Mouse (Mus musculus) cerebellum, postnatal 10 days (tissue): ENCODE results near the gene Akap1.
A peak's percentile ranks its signal among the peaks of the same experiment; 100 is the strongest.

Experiments used
- DNase-seq, 2 experiments: peaks; one replicate each; pipeline ENCODE4 v3.0.0; 2021; ENCODE audit warnings: mixed read lengths in 2 of 2

The Akap1 gene

DNA sequence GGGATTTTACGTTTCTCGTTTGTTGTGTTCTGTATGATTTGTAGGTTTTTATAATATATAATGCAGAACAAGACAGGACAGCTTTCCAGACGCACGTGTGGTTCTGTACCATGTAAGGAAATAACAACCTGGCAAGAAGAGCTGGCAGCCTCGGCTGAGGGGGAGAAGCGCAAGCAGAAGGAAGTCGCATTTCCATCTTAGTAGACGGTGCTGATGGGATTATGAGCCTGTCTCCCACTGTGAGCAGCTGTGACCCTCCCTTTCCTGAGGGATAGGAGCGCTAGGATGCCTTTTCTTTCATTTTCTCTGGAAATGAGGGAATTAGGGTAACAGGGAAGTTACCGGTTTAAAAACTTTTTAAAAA, 9.3 kb upstream of the Akap1 start:
- DNase-seq, result peak; percentile 61 to 71

DNA sequence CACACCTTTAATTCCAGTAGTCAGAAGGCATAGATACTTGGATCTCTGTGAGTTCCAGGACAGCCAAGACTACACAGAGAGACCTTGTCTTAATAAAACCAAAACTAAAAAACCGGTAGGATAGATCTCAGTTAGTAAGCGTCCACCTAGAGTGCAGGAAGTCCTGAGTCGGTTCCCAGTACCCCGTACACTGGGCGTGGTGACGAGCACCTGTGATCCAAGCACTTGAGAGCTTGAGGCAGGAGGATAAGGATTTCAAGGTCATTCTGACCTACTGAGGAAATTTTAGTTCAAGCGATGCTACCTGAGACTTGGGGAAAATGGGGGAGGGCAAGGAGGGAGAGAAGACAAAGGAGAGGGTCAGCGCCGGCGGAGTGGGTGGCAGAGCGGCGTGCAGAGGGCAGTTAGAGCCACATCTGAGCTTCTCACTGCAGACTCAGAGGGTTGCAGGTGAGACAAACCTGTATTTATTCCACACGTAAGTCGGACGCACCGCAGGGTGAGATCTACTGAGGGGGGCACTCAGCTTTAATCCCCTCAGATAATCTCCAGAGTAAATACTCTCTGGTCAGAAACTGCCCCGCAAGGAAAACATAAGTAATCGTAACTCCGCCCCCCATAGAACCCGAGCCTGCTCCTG, 8.8 kb upstream of the Akap1 start:
- DNase-seq, result no peak

DNA sequence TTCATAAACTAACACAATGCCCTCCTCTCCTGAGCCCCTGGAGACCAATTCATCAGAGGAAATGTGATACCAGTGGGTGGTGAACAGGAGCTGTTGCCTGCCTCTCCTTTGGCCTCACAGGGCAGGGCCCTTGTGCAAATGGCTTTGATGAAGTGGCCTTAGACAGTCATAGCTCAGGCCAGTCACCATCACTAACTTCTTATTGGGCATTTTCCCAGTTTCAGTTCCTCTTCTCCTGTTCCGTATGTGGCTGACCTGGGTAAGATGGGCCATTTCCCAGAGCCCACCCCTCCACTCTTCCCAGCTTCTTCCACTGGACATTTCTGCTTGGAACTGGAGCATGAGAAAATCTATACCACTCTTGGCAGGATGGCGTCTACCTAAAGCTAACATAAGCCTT, 5.1 kb upstream of the Akap1 start:
- no peak for DNase-seq

DNA sequence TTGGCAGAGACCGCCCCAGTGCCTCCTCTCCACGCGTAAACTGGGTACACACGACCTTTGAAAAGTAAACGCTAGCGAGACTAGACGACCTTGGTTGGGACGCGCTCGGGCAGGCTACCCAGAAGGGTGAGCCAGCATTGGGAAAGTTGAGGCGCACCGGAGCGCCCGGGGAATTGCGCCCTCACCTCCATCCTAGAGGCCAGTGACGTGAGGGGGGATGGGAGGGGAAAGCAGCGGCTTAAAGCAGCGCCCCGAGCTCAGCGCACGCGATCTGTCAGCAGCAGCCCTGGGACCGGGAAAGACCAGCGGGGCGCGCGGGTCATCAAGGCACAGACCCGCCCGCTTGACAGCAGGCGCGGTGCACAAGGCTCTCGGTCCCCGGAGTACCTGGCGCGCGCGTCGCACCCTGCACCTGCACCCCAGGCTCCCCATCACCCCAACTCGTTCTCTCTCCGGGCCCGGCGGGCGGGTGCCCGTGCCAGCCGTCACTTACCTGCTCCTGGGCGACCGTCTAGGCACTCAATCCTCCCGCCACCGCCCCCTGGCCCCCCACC, 405 bp downstream of the Akap1 start:
- DNase-seq, result peak; percentile 75

DNA sequence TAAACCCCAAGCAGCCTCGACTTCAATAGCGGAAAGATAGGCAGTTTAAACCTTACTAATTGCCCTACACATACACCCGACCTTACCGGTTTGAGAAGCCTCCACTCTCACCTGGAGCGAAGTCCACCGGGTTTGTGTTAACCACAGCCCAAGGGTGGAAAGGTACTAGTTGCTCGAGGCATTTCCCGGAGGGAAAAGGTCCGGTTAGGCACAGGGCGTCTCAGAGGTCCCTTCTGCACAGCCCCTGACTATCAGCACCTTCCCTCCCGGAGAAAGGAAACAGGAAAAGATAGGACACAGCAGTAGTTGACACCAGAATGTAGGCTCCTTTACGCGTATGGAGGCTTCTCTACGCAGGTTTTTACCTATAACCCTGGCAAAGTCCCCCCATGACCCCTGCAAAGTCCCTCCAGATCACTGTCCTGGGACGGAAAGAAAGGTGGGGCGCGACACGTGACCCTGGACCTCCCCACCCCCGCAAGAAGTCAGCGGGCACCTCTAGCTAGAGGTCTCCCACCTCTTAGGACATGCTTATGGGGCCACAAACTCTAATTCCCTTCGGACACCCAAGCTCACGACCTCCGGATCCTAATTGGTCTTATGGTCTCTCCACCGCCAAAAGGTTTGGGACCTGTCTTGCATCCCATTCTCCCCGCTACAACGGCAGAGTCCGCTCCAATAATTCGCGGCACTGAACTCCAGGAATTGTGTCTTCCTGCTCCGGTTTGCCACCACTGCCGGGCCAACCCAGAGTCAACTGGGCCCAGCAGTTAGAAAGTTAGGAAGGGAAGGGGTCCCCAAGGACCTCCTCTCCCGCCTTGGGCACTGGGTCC, 1.1 kb downstream of the Akap1 start:
- peak in 1 of 2 experiments; percentile 26 for DNase-seq

DNA sequence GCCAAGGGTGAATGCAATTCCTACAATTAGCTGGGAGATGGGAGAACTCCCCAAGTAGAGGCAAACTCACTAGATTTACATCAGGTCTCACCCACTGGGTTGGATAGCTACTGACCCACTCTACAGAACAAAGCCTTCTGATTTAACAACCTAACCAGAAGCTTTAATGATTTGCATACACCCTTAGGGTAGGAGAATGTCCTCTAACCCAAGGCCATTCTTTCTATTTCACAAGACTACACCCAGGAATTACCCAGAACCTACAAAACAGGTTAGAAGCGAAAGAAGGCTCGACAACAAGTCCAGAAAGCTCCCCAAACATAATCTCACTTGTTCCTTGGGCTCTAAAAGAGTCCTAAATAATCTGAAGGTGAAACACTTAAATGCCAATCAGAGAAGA, 2.0 kb downstream of the Akap1 start:
- DNase-seq, result no peak

DNA sequence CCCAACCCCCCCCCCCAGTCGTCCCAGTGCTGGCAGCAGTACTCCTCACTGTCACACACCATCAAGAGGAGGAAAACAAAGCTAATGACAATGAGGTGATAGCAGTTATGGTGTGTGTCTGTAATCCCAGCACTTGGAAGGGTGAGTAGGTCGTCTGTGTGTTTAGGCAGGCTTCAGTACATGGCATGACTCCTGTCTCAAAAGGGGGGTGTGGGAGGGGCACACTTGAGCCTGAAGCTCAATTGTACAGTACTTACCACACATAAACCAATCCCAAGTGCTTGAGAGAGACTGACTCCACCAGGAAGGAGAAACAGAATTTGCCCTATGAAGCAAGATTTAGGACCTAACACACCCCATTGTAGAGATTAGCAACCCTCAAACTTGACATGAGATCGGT, 3.3 kb downstream of the Akap1 start:
- no peak for DNase-seq

DNA sequence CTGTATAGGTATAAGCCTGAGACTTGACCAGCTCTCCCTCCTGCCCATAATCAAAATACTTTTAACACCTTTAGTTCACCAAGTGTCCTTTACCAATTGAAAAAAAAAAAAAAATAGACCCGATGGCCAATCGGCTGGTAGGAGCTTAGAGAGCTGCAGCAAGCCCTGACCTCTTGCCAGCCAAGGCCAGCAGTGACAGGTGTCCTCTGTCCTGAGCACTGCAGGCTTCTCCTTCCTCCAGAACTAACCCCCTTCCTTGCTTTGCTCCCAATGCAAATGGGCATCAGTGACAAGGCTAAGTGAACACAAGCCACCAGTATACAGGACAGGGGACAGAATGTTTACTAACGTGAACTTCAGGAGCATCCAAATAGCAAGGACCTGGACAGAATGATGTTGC, 3.7 kb downstream of the Akap1 start:
- DNase-seq, result peak in 1 of 2 experiments; percentile 49

DNA sequence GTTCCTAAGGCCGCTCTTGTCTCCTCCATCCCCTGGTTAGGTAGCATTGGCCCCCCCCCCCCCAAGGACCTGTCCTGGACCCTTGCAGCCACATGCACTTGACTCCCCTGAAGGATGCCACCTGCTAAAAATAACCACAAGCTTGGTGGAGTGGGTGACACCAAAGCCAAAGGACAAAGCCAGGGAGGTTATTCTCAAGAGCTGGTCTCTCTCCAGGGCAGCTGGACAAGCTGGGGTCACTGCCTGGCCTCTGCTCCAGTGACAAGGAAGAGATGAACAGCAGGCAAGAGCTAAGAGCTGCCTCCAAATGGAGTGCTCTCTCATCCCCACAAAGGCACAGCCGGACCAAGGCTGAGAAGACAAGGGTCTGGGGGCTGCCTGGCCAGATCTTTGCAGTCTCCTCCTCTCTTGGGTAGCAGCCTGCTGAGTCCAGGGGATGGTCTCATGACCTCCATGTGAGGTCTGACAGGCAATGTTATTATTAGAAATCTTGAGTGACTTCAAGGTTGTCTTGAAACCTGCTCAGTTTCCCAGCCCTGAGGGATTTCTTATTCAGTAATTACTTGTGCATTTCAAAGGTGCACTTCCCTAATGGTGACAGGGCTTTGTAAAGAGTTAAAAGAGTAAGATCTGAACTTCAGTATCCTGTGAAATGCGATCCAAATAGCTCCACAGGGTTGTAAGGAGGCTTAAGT, 6.9 kb downstream of the Akap1 start:
- DNase-seq, result no peak

DNA sequence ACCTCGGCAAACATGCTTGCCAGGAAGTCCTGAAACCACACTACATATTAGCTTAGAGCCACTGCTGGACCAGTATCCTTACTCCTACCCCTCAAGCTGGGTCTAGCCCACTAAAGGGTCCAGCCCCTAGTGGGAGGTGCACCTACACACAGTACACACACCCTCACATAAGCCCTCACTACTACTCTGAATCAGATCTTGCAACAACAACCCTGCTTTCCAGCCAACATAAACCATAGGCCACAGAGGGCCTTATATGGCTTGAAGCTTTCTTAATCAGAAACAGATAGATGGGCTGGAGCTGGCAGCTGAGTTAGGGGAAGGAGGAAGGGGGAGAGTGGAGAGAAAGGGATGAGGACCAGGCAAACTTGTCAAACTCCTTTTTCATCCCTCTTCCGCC, 8.0 kb downstream of the Akap1 start:
- no peak for DNase-seq

DNA sequence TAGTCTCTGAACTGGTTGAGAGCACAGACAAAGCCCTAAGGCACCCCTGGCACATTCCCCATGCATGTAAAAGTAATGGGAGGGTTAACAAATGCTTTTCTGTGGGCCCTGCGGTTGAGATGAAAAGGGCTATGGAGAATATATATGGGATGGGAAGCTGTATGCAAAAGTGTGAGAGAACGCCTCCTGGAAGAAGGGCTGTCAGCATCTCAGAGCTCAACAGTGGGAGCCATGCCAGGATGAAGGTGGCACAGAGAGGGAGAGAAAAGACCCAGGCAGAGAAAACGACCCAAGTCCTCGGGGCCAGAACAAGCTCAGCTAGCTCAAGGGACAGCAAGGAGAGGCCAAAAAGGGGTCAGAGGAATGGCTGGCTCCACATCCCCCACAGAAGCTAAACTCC, 8.6 kb downstream of the Akap1 start:
- peak; percentile 48 to 49 for DNase-seq

DNA sequence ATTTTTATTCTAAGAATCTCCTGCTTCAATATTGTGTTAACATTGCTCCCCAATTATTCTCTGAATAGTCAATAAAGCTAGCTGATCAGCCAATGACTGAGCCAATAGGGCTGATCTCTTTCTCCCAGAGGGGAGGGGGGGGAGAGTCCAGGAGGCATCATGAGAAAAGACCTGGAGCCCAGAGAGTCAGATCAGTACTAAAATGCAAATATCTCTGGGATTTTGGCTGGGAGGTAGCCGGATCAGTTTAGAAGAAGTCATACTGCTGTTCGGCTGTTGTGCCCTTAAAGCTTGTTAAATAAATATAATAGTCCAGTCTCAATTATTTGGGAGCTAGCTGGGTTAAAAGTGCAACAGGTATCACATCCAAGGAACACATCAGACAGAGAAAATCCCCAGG, 10.8 kb downstream of the Akap1 start:
- DNase-seq, result no peak

DNA sequence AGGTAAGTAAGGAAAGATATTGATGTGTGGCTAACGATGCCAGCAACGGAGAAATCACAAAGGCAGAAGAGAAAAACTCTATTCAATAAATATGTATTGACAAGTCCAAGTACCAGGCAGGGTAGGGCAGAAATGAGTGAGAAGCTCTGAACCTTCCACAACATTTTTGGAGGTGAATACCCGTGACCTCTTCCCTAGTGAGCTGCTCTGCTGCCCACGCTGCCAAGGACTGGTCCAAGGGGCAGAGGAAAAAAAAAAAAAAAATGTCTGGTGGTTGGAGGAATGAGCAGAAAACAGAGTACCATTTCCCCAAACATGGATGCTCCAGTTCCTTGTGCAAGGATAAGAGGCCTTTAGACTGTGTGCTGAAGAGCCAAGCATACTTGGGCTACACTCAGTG, 11.6 kb downstream of the Akap1 start:
- no peak for DNase-seq

DNA sequence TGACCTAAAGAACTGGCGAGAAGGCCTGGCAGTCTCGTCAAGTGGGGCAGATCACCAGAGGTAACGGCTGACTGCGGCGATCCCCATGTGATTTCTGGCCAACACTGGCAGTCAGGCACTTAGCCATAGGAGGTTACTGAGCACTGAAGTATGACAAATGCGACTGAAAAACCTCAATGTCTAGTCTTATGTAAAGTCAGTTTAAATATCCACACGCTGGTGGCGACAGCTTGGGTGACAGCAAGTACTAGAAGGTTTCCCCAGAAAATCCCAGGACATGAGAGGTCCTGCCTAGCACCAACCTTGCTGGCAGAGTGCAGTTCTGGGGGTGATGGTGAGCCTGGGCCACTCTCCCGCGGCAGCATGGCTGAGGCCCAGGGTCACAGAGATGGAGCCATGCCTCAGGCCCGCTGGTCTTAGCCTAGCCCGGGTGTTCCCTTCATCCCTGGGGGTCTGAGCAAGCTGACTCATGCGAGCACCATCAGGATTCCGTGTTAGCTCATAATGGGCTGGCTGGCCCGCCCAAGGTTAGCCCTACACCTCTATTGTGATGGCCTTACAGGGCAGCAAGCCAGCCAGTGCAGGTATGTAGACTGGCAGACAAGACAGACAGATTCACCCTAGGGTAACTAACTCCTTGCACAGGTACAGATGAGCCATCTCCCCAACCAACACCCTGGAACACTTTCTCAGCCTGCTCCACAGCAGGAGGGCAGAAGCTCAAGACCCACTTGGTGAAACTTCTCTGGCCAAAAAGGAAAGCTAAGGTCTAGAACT, 13.1 kb downstream of the Akap1 start:
- peak; percentile 49 to 57 for DNase-seq

DNA sequence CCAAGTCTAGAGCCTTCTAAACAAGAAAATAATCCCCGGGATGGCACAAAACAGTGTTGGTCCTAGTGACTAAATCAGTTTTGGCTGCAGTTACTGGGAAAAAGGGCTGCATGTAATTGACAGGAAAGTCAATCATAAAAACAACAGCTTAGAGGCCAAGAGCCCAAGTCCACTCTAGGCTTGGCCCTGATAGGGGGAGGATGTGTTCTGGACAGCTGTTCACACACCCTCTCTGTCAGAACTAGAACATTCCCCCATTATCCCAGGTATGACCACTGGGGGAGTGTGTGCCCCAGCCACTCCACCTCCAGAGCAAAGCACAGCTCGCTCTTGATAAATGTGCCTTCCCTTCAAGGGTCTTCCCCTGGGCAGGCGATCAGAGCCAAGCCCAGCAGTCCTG, 14.7 kb downstream of the Akap1 start:
- peak; percentile 48 to 51 for DNase-seq

DNA sequence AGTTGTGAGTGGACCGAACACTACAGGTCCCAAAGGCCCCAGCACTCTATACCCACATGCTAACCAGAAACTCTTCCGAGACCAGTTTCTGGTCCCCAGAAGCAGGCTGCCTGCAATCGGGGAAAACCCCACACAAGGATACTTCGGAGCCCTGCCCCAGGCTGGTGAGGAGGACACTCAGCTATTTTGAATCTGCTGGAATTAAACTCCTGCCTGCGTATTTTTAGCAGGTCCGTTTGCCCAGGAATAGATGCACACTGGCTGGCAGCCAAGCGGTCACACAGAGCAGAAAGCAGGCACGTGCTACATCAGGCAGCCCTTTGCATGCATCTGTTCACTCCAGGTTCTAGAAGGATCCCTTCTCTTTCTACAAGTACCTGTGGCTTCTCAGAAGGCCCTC, 15.1 kb downstream of the Akap1 start:
- DNase-seq, result peak; percentile 80 to 83

DNA sequence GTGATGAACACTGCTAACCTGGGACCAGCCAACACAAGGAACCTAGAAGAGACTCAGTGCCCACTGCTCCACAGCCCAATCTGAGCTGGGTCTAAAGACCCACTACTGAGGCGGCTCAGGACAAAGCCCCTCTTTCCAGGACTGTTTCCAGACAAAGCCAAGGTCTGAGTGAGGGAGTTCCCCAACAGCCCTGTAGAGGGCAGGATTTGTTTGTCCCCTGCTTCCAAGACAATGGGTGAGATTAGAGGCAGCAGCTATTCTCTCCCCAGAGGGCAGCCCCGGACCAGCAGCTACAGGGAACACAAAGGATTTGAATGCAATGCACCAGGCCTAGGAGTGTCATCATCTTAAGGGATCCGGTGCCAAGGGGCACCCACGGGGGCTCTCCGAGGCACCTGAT, 15.8 kb downstream of the Akap1 start:
- DNase-seq, result peak; percentile 76 to 77

DNA sequence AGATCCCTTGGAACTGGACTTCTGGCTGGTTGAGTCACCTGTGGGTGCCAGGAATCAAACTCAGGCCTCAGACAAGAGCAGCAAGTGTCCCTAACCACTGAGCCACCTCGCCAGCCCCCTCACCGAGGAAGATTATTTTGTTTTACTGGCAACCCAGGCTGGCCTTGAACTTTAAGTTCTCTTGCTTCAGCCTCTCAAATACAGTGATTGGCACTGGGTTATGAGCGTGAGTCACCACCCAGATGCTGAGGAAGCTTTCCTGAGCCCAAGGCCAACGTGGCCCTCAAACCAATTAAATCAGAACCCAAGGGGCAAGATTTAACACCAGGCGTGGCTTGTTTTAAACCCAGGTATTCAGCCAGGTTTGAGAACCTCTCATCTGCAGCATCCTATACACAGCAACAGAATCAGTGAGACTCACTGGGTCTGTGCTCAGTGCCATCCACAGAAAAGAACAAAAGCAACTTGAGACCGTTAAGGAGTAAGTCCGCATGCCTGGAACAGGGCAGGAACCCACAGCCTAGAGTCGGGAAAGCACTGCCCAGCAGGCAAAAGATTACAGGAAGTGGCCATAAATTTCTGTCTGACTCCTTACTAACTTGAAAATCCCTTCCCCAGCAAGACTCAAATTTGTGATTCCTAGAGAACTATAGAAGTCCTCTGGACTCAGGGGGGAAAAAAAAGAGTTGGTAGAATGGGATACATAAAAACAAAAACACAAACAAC, 16.9 kb downstream of the Akap1 start:
- no peak for DNase-seq

DNA sequence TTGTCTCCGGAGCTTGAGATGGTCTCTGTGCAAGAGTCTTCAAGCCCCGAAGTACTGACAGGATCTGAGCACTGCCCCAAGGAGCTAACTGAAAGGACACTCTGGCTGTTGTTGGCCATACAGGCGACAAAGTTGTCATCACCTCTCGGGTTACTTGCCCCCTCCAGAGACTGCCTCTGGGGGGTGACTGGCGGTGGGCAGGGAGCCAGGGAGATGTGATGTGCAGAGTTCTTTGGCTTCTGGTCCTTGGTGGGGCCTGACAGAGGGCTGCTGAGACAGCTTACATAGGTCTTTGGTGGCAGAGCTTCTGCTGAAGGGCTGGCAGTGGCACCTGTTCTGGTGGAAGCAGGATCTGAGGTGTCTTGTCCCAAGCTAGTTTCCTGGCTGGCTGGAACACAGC, 20.0 kb downstream of the Akap1 start:
- no peak for DNase-seq

DNA sequence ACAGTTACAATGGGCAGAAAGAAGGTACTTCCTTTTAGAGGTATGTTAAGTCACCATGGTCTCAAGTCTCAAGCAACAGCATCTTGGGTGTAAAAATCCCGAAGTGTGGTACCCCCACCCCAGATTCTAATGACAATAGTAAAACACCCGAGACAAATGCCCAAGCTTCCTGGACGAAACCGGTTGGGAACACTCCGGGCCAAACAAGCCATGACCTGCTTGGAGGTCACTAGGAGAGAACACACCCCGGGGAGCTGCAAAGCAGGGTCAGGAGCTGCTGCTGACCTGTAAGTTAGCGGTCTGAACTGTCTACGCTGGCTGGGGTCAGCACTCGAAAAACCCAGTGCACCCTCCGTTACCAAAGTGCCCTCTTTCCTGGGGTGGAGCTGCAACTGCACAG, 21.1 kb downstream of the Akap1 start:
- DNase-seq, result no peak

DNA sequence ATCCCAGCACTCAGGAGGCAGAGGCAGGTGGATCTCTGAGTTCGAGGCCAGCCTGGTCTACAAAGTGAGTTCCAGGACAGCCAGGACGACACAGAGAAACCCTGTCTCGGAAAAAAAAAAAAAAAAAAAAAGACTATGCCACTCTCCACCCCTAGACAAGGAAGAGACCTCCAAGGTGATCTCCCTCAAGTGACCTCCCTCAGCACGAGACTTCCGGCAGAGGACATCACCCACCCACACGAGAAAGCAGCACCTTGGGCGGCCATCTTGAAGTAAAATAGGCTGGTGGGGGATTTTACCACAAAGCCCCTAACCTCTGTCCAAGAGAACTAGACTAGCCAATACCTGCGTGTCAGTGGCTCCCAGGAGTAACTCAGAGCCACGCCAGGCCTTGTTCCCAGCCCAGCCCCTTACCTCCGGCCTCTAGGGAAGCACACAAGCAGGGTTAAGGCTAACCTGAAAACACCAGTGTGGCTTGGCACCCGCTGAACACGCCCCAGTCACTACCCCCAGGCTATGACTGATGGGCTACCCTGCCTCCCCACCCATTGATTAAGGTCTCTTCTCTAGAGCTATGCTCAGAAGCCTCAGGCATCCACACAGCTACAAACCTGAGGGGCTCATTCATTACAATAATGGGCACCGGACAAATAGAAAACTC, 21.9 kb downstream of the Akap1 start:
- DNase-seq, result no peak

DNA sequence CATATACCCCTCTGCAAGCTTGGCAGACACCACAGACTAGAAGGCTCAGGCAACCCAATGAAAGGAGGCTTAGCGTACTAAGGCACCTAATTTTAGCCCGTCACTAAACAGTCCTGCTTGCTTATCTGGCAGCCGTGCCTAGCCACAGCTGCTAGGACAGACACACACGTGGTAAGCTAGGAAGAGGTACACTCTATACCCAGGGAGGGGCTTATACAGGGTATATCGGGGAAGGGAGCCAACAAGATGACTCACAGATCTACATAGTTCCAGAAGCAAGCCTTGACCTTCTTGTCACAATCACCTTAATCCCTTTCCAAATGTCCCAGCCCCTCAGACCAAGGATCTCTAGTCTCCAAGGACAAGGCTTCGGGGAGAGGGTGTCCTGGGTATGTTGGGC, 23.0 kb downstream of the Akap1 start:
- DNase-seq, result no peak
